Mouse (Mus musculus) midbrain, embryonic 16.5 days (tissue): ENCODE results near the gene Gng12. TPM values are rescaled to one million over a fixed set of nuclear protein-coding genes. Genes with fewer than 3 reads are reported as not detected.

ENCODE experiments used
- ATAC-seq: fragments of 200-750 bp; cut with Nextera tagmentation; 2 replicates; pipeline ENCODE4 v1.8.0; 2017; ENCODE audit warnings: moderate TSS enrichment
- H3K27ac ChIP-seq: fragments of 300-500 bp; sonication (generic); 2 replicates; pipeline ENCODE4 v1.5.1; 2014; ENCODE audit warnings: mild to moderate bottlenecking, low read length, mixed read lengths
- H3K27me3 ChIP-seq: fragments of 300-500 bp; sonication (generic); 2 replicates; pipeline ENCODE4 v1.6.1; 2014; ENCODE audit warnings: low read depth, low read length, mixed read lengths; ENCODE audit not compliant: control insufficient read depth, insufficient read depth
- H3K36me3 ChIP-seq: fragments of 300-500 bp; sonication (generic); 2 replicates; pipeline ENCODE4 v1.6.1; 2014; ENCODE audit warnings: mild to moderate bottlenecking, low read length, moderate library complexity, mixed read lengths; ENCODE audit not compliant: control insufficient read depth, insufficient read depth
- H3K4me1 ChIP-seq: fragments of 300-500 bp; sonication (generic); 2 replicates; pipeline ENCODE4 v1.6.1; 2014; ENCODE audit warnings: mild to moderate bottlenecking, low read length, mixed read lengths; ENCODE audit not compliant: control insufficient read depth, insufficient read depth
- H3K4me2 ChIP-seq: fragments of 300-500 bp; sonication (generic); 2 replicates; pipeline ENCODE4 v1.6.1; 2014; ENCODE audit warnings: mild to moderate bottlenecking, low read length, mixed read lengths
- H3K4me3 ChIP-seq: fragments of 300-500 bp; sonication (generic); 2 replicates; pipeline ENCODE4 v1.5.1; 2014; ENCODE audit warnings: low read depth, mild to moderate bottlenecking, low read length, moderate library complexity, mixed read lengths
- H3K9ac ChIP-seq: fragments of 300-500 bp; sonication (generic); 2 replicates; pipeline ENCODE4 v1.6.1; 2014; ENCODE audit warnings: low read depth, low read length, mixed read lengths
- H3K9me3 ChIP-seq: fragments of 300-500 bp; sonication (generic); replicated peaks from 2 replicates; pipeline ENCODE4 v1.6.1; 2014; ENCODE audit warnings: mild to moderate bottlenecking, low read length, mixed read lengths; ENCODE audit not compliant: control insufficient read depth, poor library complexity, severe bottlenecking
- WGBS: fragments of 180-500 bp; shearing (Covaris S2); extraction: QIAGEN DNeasy Blood & Tissue Kit; methylation state at CpG from one replicate; pipeline ENCODE4 v1.1.7; 2014; 5-methylcytosine and 5-hydroxymethylcytosine counted together
- polyA plus RNA-seq: library from polyadenylated mRNA; unstranded; fragments of >200 nt; fragmentation: Nextera tagmentation; extraction: Ambion mirVana; gene quantifications from 2 replicates; pipeline ENCODE4 v1.2.1, GENCODE M21; 2015

Gng12 gene
- polyA plus RNA-seq, 1 experiment from 2014 or later = 43.1 TPM

GRCm38 (mm10) chr6:67056108-67056888 lies 160.1 kb downstream of the Gng12 start:
- Histone ChIP-seq H3K9ac (no peak overlapping the region), H3K36me3 (no peaks in the 10 kb centered on the region), H3K4me2 (no peak overlapping the region), H3K9me3 (no peaks in the 10 kb centered on the region), H3K4me3 (no peak overlapping the region), H3K27ac (no peak overlapping the region), H3K4me1 (no peaks in the 10 kb centered on the region), H3K27me3 (no peaks in the 10 kb centered on the region)
- ATAC-seq = no peak
- WGBS = 81% methylated on average over 15 of the region's 15 CpGs

- WGBS = 87% methylated on average over 3 of the region's 3 CpGs
- no peaks in the 10 kb centered on the region for H3K9me3 ChIP-seq
- no peak overlapping the region for H3K27ac ChIP-seq
- no peak overlapping the region for H3K4me3 ChIP-seq
- no peak overlapping the region for H3K4me2 ChIP-seq
- no peak for ATAC-seq
- H3K36me3 ChIP-seq = no peaks in the 10 kb centered on the region
- no peaks in the 10 kb centered on the region for H3K27me3 ChIP-seq
- no peaks in the 10 kb centered on the region for H3K4me1 ChIP-seq
- H3K9ac ChIP-seq = no peak overlapping the region
These were observed 160.8 kb downstream of the Gng12 start for GRCm38 (mm10) chr6:67056889-67057564.

- Histone ChIP-seq H3K4me1 (no peaks in the 10 kb centered on the region), H3K4me3 (no peak overlapping the region), H3K27me3 (no peaks in the 10 kb centered on the region), H3K9me3 (no peaks in the 10 kb centered on the region), H3K27ac (no peak overlapping the region), H3K4me2 (no peak overlapping the region), H3K9ac (no peak overlapping the region), H3K36me3 (no peaks in the 10 kb centered on the region)
- ATAC-seq = no peak
- whole genome bisulfite sequencing = 90% methylated on average over 5 of the region's 5 CpGs
These were observed 161.4 kb downstream of the Gng12 start for GRCm38 (mm10) chr6:67057574-67057973.

GRCm38 (mm10) chr6:67057991-67058696 lies 161.9 kb downstream of the Gng12 start:
- H3K27ac ChIP-seq = no peak overlapping the region
- 92% methylated on average over 7 of the region's 7 CpGs for WGBS
- no peak for ATAC-seq

GRCm38 (mm10) chr6:67060057-67060456 lies 163.9 kb downstream of the Gng12 start:
- 92% methylated on average over 5 of the region's 5 CpGs for WGBS

More at GRCm38 (mm10) chr6:67057991-67058696, 161.9 kb downstream of the Gng12 start:
- Histone ChIP-seq H3K9ac (no peak overlapping the region), H3K4me3 (no peak overlapping the region), H3K4me2 (no peak overlapping the region), H3K36me3 (no peaks in the 10 kb centered on the region), H3K4me1 (no peaks in the 10 kb centered on the region), H3K9me3 (no peaks in the 10 kb centered on the region), H3K27me3 (no peaks in the 10 kb centered on the region)

GRCm38 (mm10) chr6:67069219-67069762 lies 173.1 kb downstream of the Gng12 start:
- Histone ChIP-seq H3K9me3 (no peaks in the 10 kb centered on the region), H3K36me3 (no peaks in the 10 kb centered on the region), H3K27ac (no peak overlapping the region), H3K4me1 (no peaks in the 10 kb centered on the region), H3K9ac (no peak overlapping the region), H3K4me3 (no peak overlapping the region), H3K27me3 (no peaks in the 10 kb centered on the region), H3K4me2 (no peak overlapping the region)
- 91% methylated on average over 8 of the region's 8 CpGs for WGBS
- no peak for ATAC-seq

More at GRCm38 (mm10) chr6:67060057-67060456, 163.9 kb downstream of the Gng12 start:
- Histone ChIP-seq H3K4me3 (no peak overlapping the region), H3K36me3 (no peaks in the 10 kb centered on the region), H3K27ac (no peak overlapping the region), H3K27me3 (no peaks in the 10 kb centered on the region), H3K4me1 (no peaks in the 10 kb centered on the region), H3K4me2 (no peak overlapping the region), H3K9me3 (no peaks in the 10 kb centered on the region), H3K9ac (no peak overlapping the region)
- ATAC-seq = no peak

GRCm38 (mm10) chr6:67069800-67070315 lies 173.7 kb downstream of the Gng12 start:
- no peak for ATAC-seq

More at GRCm38 (mm10) chr6:67069800-67070315, 173.7 kb downstream of the Gng12 start:
- Histone ChIP-seq H3K4me2 (no peak overlapping the region), H3K9me3 (no peaks in the 10 kb centered on the region), H3K27me3 (no peaks in the 10 kb centered on the region), H3K4me3 (no peak overlapping the region), H3K9ac (no peak overlapping the region), H3K27ac (no peak overlapping the region), H3K4me1 (no peaks in the 10 kb centered on the region), H3K36me3 (no peaks in the 10 kb centered on the region)
- WGBS = 56% methylated on average over 9 of the region's 9 CpGs
